Mouse (Mus musculus): Measurements from ENCODE around the gene Cwc25.

Cwc25 gene

DNA sequence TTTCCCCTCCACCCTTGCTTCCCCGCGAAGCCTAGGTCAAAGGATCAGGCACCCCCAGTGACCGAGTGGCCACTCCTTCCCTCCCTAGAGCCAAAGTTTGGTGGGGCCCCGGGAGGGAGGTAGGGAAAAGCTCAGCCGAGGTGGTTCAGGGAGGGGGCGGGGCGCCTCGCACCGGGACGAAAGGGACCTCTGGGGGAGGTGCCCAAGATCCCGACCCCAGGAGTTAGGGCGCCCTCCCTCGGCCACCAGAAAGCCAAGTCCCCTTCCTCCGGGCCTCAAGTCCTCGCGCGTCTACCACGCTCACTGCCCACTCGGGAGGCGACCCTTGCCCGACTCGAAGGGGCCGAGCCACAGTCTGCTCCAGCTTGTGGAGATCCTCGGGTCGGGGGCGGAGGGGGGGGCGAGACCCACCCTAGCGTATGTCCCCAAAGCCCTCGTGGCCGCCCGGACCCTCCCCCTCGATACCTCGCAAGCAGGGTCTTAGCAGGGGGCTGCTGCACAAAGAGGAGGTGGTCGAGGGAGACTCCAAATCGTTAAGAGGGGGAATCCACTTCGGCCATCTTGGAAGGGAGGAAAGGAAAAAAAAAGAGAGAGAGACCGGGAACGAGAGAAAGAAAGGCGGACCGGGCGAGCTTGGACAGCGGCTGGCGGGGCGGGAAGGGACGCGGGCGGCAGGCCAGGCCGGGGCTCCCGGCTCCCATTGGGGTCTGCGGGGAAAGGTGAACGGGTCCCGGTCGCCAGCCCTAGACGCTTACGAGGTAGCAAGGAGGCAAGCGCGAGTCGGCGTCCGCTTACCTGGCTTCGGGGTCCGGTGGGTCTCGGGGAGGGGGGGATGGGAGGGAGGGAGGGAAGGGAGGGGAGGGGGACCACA, 67.4 kb downstream of the Cwc25 start:
- peak; percentile 62 for DNase-seq (ENCODE audit: low spot score)

DNA sequence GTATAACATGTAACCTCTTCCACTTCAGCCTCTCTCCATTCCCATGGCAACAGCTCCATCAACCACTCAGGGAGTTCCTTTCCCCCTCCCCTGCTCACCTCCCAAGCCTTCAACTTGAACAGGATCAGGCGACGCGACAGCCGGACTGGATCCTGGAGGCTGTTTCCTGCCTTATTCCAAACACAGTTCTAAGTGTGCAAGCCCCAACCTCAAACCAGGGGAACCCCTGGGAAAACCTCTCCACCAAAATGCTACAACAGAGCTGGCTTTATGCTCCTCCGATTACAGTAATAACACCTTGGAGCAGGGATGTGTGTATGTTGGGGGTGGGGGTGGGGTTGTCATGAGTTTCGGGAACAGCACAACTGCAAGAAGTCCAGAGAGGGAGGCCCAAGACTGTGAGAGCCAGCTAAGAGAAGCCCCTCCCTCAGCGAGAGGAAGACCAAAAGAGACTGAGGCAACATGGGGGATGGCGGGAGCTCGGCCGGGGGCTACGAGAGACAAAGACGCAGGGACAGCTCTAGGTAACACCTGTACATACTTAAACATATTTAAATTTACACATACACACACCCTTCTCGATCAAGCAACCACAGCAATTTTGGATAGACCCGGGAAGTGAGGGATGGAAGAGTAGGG, 68.3 kb downstream of the Cwc25 start:
- no peak for DNase-seq (ENCODE audit: low spot score)

DNA sequence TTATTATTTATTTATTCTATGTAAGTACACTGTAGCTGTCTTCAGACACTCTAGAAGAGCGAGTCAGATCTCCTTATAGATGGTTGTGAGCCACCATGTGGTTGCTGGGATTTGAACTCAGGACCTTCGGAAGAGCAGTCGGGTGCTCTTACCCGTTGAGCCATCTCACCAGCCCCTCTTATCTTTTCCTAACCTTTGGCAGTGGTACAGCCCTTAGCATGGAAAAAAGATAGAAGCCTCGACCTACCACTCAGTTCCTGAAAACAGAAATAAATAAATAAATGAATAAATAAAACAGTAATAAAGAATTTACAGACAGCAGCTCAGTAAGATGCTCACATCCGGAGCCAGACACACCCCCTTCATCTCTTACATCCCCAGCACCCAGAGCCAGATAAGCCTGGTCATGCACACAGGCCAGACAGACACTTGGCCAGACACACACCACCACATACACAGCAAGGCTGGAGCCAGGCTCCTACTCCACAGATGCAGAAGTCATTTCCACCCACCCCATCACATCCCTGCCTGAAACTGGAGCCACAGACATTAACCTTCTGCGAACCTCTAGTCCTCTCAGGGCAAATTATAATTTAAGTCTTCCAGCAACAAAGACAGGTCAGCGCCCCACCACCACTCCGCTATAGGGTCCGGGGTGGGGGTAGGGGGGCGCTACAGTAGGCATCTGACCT, 69.0 kb downstream of the Cwc25 start:
- no peak for DNase-seq (ENCODE audit: low spot score)

- no peak for DNase-seq (ENCODE audit: low spot score)
Measured at GRCm38 (mm10) chr11:97696669-97697068, 69.7 kb downstream of the Cwc25 start.

GRCm38 (mm10) chr11:97695712-97696401, 70.5 kb downstream of the Cwc25 start:
- no peak for DNase-seq (ENCODE audit: low spot score)
